Mouse (Mus musculus): ENCODE measurements around the gene Mief2. TPM values are rescaled to one million over a fixed set of nuclear protein-coding genes. Genes with fewer than 3 reads are reported as not detected.

The Mief2 gene
- polyA plus RNA-seq, 1 experiment: 28.4 TPM

DNA sequence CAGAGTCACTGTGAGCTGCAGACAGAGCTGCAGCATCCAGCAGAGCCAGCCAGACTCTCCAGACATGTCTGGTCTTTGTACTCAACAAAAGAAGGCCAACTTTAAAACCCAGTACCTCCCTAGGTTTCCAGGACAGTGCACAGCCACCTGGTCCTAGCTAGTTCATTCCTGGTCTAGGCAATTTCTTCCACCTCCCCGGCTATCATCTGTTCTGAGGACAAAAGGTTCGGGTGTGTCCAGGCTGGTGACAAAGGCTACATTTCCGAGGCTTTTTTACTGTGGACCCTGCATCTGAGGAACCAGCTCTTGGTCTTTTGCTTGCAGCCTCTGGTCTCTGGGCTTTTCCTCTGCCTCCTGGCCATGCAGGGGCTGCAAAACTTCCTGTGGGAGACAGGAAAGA, 12.1 kb downstream of the Mief2 start:
- H3K4me3 ChIP-seq (replicated peaks; ENCODE audit: insufficient read depth, low read depth, low read length): no peak overlapping the region
- TF ChIP-seq POLR2A (IDR thresholded peaks at IDR 0.05; ENCODE audit: borderline replicate concordance, insufficient read depth, low read length): no peak
- no peak for TF ChIP-seq CTCF (IDR thresholded peaks at IDR 0.05; ENCODE audit: borderline replicate concordance, insufficient read depth, low read depth, low read length)
- 77% methylated on average over 3 of the region's 3 CpGs for WGBS

DNA sequence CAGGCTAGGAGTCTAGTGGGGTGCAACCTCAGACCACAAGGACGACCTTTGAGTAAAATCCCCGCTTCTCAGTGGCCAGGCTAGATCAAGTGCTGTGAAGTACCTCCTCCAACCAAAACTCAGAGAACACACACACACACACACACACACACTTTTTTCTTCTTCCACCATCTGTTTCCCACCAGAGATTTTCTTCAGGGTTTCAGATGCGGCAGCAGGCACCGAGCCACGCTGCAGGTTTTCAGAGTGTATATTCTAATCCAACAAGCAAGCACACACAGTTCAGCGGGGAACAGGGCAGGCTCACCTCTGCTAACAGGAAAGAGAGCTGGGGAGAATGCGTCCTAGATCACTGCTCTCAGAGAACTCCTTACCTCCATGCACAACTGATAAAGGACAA, 27.4 kb downstream of the Mief2 start:
- DNase-seq: no peak
- Histone ChIP-seq H3K27ac (ENCODE audit: insufficient read depth, low read length) (no peak overlapping the region), H3K4me3 (replicated peaks; ENCODE audit: insufficient read depth, low read depth, low read length) (no peak overlapping the region), H3K27me3 (ENCODE audit: control insufficient read depth, insufficient read depth, low read length) (no peaks in the 10 kb centered on the region), H3K4me1 (ENCODE audit: control insufficient read depth, insufficient read depth, low read length) (no peaks in the 10 kb centered on the region)
- 92% methylated on average over 7 of the region's 7 CpGs for WGBS
- TF ChIP-seq POLR2A (IDR thresholded peaks at IDR 0.05; ENCODE audit: borderline replicate concordance, insufficient read depth, low read length) (no peak), CTCF (IDR thresholded peaks at IDR 0.05; ENCODE audit: borderline replicate concordance, insufficient read depth, low read depth, low read length) (no peak)

More for the DNA sequence above, 12.1 kb downstream of the Mief2 start:
- Histone ChIP-seq H3K4me1 (ENCODE audit: control insufficient read depth, insufficient read depth, low read length) (no peaks in the 10 kb centered on the region), H3K27me3 (ENCODE audit: control insufficient read depth, insufficient read depth, low read length) (no peaks in the 10 kb centered on the region), H3K27ac (ENCODE audit: insufficient read depth, low read length) (no peak overlapping the region)
- DNase-seq: no peak

DNA sequence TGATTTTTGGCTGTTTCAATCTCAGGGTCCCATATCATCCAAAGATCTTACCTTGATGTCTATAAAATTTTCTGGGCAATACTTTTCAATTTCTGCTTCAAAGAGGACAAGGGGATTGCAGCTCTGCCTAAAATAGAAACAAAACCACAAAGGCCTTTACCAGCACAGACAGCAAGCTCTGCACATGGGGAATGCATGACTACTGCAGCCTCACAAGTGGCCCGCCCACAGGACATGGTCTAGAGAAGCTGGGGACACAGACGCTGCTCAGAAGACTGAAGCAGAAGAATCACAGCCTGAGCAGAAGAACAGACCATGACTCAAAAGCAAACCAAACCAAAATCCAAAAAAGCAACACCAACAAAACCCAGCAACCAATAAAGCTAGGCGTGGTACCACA, 33.5 kb downstream of the Mief2 start:
- H3K27ac ChIP-seq (ENCODE audit: insufficient read depth, low read length): no peak overlapping the region
- H3K4me1 ChIP-seq (ENCODE audit: control insufficient read depth, insufficient read depth, low read length): no peaks in the 10 kb centered on the region
- 93% methylated on average over 3 of the region's 3 CpGs for WGBS
- DNase-seq: no peak
- H3K4me3 ChIP-seq (replicated peaks; ENCODE audit: insufficient read depth, low read depth, low read length): no peak overlapping the region
- TF ChIP-seq CTCF (IDR thresholded peaks at IDR 0.05; ENCODE audit: borderline replicate concordance, insufficient read depth, low read depth, low read length) (no peak), POLR2A (IDR thresholded peaks at IDR 0.05; ENCODE audit: borderline replicate concordance, insufficient read depth, low read length) (no peak)
- H3K27me3 ChIP-seq (ENCODE audit: control insufficient read depth, insufficient read depth, low read length): no peaks in the 10 kb centered on the region

DNA sequence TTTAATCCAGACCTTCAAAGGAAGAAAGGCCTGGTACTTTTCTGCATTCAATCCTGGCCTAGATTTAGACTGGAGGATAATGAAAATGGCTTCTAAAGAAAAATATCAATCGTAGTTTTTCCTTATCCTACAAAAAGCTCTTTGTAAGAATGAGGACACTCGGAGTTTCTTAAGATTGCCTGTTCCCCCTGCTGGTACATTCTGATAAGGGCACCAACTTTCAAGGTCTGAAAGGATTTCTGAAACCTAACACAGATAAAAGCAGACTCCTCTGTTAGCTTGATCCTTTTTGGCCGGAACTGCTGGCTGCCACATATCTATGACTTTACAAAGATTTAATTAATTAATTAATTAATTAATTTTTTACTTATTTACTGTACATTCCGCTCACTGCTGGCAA, 38.8 kb downstream of the Mief2 start:
- H3K4me1 ChIP-seq (ENCODE audit: control insufficient read depth, insufficient read depth, low read length): no peaks in the 10 kb centered on the region
- no peak for TF ChIP-seq POLR2A (IDR thresholded peaks at IDR 0.05; ENCODE audit: borderline replicate concordance, insufficient read depth, low read length)
- TF ChIP-seq CTCF (IDR thresholded peaks at IDR 0.05; ENCODE audit: borderline replicate concordance, insufficient read depth, low read depth, low read length): no peak
- WGBS: 86% methylated on average over 4 of the region's 4 CpGs

DNA sequence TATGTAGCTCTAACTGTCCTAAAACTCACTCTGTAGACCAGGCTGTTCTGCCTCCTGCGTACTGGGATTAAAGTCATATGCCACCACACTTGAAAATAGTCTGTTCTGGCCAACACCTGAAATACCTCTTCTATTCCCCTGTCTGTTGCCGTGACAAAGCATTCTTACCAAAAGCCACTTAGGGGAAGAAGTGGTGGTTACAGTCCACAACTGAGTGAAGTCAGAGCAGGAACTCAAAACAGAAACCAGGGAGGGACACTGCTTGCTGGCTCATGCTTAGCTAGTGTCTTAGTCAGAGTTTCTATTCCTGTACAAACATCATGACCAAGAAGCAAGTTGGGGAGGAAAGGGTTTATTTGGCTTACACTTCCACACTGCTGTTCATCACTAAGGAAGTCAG, 41.1 kb downstream of the Mief2 start:
- DNase-seq: no peak
- Histone ChIP-seq H3K4me1 (ENCODE audit: control insufficient read depth, insufficient read depth, low read length) (no peaks in the 10 kb centered on the region), H3K27ac (ENCODE audit: insufficient read depth, low read length) (no peak overlapping the region), H3K27me3 (ENCODE audit: control insufficient read depth, insufficient read depth, low read length) (no peaks in the 10 kb centered on the region), H3K4me3 (replicated peaks; ENCODE audit: insufficient read depth, low read depth, low read length) (no peak overlapping the region)
- TF ChIP-seq CTCF (IDR thresholded peaks at IDR 0.05; ENCODE audit: borderline replicate concordance, insufficient read depth, low read depth, low read length) (no peak), POLR2A (IDR thresholded peaks at IDR 0.05; ENCODE audit: borderline replicate concordance, insufficient read depth, low read length) (no peak)
- WGBS: 94% methylated on average over 2 of the region's 2 CpGs

More for the DNA sequence above, 38.8 kb downstream of the Mief2 start:
- DNase-seq: no peak
- Histone ChIP-seq H3K27me3 (ENCODE audit: control insufficient read depth, insufficient read depth, low read length) (no peaks in the 10 kb centered on the region), H3K4me3 (replicated peaks; ENCODE audit: insufficient read depth, low read depth, low read length) (no peak overlapping the region), H3K27ac (ENCODE audit: insufficient read depth, low read length) (no peak overlapping the region)

DNA sequence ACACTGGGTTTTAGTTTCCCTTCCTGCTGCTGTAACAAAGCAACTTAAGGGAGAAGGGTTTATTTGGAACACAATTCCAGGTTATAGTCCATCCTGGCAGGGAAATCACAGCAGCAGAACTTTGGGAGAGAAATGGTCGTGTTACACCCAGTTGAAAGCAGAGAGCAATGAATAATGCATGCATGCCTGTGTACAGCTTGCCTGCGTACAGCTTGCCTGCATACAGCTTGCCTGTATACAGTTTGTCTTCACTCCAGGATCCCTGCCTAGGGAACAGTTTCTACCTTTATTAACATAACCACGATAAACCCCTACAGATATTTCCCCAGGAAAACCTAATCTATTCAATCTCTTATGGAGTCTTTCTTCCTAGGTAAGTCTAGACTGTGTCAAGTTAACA, 42.6 kb downstream of the Mief2 start:
- H3K4me1 ChIP-seq (ENCODE audit: control insufficient read depth, insufficient read depth, low read length): no peaks in the 10 kb centered on the region
- no peak overlapping the region for H3K4me3 ChIP-seq (replicated peaks; ENCODE audit: insufficient read depth, low read depth, low read length)
- WGBS: 81% methylated on average over 3 of the region's 3 CpGs
- no peaks in the 10 kb centered on the region for H3K27me3 ChIP-seq (ENCODE audit: control insufficient read depth, insufficient read depth, low read length)
- DNase-seq: no peak
- TF ChIP-seq POLR2A (IDR thresholded peaks at IDR 0.05; ENCODE audit: borderline replicate concordance, insufficient read depth, low read length) (no peak), CTCF (IDR thresholded peaks at IDR 0.05; ENCODE audit: borderline replicate concordance, insufficient read depth, low read depth, low read length) (no peak)
- H3K27ac ChIP-seq (ENCODE audit: insufficient read depth, low read length): no peak overlapping the region

DNA sequence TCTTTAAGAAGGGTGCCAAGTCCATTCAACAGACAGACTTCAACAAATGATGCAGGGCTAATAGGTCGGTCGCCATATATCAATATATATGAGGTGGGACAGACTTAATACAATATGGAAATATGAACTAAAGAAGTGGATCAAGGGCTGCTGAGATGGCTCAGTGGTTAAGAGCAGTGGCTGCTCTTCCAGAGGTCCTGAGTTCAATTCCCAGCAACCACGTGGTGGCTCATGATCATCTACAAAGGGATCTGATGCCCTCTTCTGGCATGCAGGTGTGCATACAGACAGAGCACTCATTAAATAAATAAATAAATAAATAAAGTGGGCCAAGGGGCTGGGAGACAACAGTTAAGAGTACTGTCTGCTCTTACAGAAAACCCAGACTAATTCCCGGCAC, 44.0 kb downstream of the Mief2 start:
- Histone ChIP-seq H3K4me3 (replicated peaks; ENCODE audit: insufficient read depth, low read depth, low read length) (no peak overlapping the region), H3K27me3 (ENCODE audit: control insufficient read depth, insufficient read depth, low read length) (no peaks in the 10 kb centered on the region), H3K27ac (ENCODE audit: insufficient read depth, low read length) (no peak overlapping the region), H3K4me1 (ENCODE audit: control insufficient read depth, insufficient read depth, low read length) (no peaks in the 10 kb centered on the region; the same call in 1 of the 2 replicates)
- DNase-seq: no peak
- TF ChIP-seq POLR2A (IDR thresholded peaks at IDR 0.05; ENCODE audit: borderline replicate concordance, insufficient read depth, low read length) (no peak), CTCF (IDR thresholded peaks at IDR 0.05; ENCODE audit: borderline replicate concordance, insufficient read depth, low read depth, low read length) (no peak)
- 81% methylated on average over 4 of the region's 4 CpGs for WGBS

DNA sequence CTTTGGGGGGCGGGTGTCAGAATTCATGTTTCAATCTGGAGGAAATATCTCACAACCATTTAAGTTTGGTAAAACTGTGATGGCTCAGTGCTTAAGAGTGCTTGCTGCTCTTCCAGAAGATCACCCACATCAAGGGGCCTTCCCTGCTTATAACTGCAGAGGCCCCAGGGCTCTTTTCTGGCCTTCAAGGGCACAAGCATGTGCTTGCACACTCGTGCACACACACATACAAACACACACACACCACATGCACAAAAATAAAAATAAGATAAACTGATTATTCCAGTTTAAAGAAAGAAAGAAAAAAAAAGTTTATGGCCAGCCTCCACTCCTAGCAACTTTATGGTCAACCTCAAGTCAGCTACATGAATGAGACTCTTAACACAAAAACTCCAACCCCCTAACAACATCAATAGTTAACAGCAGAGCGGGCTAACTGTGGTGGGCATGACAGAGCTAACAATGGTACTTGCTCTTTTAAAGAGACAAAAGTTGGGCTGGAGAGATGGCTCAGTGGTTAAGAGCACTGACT, 46.0 kb downstream of the Mief2 start:
- Histone ChIP-seq H3K4me3 (replicated peaks; ENCODE audit: insufficient read depth, low read depth, low read length) (no peak overlapping the region), H3K4me1 (ENCODE audit: control insufficient read depth, insufficient read depth, low read length) (peaks cover 4% of the 10 kb centered on the region; the same call in 1 of the 2 replicates), H3K27me3 (ENCODE audit: control insufficient read depth, insufficient read depth, low read length) (no peaks in the 10 kb centered on the region), H3K27ac (ENCODE audit: insufficient read depth, low read length) (no peak overlapping the region)
- TF ChIP-seq POLR2A (IDR thresholded peaks at IDR 0.05; ENCODE audit: borderline replicate concordance, insufficient read depth, low read length) (no peak), CTCF (IDR thresholded peaks at IDR 0.05; ENCODE audit: borderline replicate concordance, insufficient read depth, low read depth, low read length) (no peak)
- no peak for DNase-seq
- 88% methylated on average over 3 of the region's 3 CpGs for WGBS

Data from cerebellum, adult 2 months (tissue).